Mouse (Mus musculus): Measurements from ENCODE around the gene Irf8. TPM values are rescaled to one million over a fixed set of nuclear protein-coding genes. Genes with fewer than 3 reads are reported as not detected.
"Not testable (repeated sequence)": the region's sequence is repeated elsewhere in the genome, so short reads cannot be mapped to it uniquely, and the experiment has no call there.

The Irf8 gene
- total RNA-seq, 2 experiments from 2014 or later, result 8.4 to 9.7 TPM

- DNase-seq, result peak; percentile 74
Measured at GRCm38 (mm10) chr8:120800308-120800865, 64.2 kb downstream of the Irf8 start.

- DNase-seq, result not testable (repeated sequence)
Measured at GRCm38 (mm10) chr8:120803661-120804375, 67.7 kb downstream of the Irf8 start.

- no peak for DNase-seq
Measured at GRCm38 (mm10) chr8:120804741-120805140, 68.6 kb downstream of the Irf8 start.

Other genes starting within 250 kb of the Irf8 start
- gene Gins2, start 147.1 kb upstream of the Irf8 start, total RNA-seq (2021), result 10 to 100 TPM; 42.0 to 43.2 TPM
- 1 to 10 TPM; 7.5 to 9.3 TPM for gene 1190005I06Rik, start 88.7 kb upstream of the Irf8 start, total RNA-seq (2021)
- not detected for gene Gm27021, start 68.3 kb upstream of the Irf8 start, total RNA-seq (2021)
- gene Cox4i1, start 68.1 kb upstream of the Irf8 start, total RNA-seq (2021), result 1,000 to 10,000 TPM; 2,981 to 3,274 TPM
- 10 to 100 TPM; 78.7 to 82.4 TPM for gene Emc8, start 67.8 kb upstream of the Irf8 start, total RNA-seq (2021)